Mouse (Mus musculus) lung, embryonic 14.5 days (tissue): Measurements from ENCODE around the gene Btg1. TPM values are rescaled to one million over a fixed set of nuclear protein-coding genes. Genes with fewer than 3 reads are reported as not detected.

Source experiments
- ATAC-seq: fragments of 200-750 bp; cut with Nextera tagmentation; 2 replicates; pipeline ENCODE4 v1.8.0; 2017; ENCODE audit warnings: mild to moderate bottlenecking, moderate TSS enrichment, moderate library complexity; ENCODE audit not compliant: insufficient read depth
- DNase-seq: peaks from one replicate; pipeline ENCODE4 v3.0.0-alpha.2; 2015
- H3K27ac ChIP-seq: fragments of 300-500 bp; sonication (generic); 2 replicates; pipeline ENCODE4 v1.5.1; 2014; ENCODE audit warnings: low read depth, mild to moderate bottlenecking, moderate library complexity
- H3K27me3 ChIP-seq: fragments of 300-500 bp; sonication (generic); 2 replicates; pipeline ENCODE4 v1.6.1; 2014; ENCODE audit warnings: low read length, control low read depth; ENCODE audit not compliant: insufficient read depth
- H3K36me3 ChIP-seq: fragments of 300-500 bp; sonication (generic); 2 replicates; pipeline ENCODE4 v1.6.1; 2014; ENCODE audit warnings: control low read depth; ENCODE audit not compliant: insufficient read depth
- H3K4me1 ChIP-seq: fragments of 300-500 bp; sonication (generic); 2 replicates; pipeline ENCODE4 v1.6.1; 2014; ENCODE audit warnings: antibody characterized with exemption, control low read depth; ENCODE audit not compliant: insufficient read depth
- H3K4me2 ChIP-seq: fragments of 300-500 bp; sonication (generic); 2 replicates; pipeline ENCODE4 v1.6.1; 2014; ENCODE audit warnings: mild to moderate bottlenecking
- H3K4me3 ChIP-seq: fragments of 300-500 bp; sonication (generic); 2 replicates; pipeline ENCODE4 v1.5.1; 2014; ENCODE audit warnings: low read depth, low read length
- H3K9ac ChIP-seq: fragments of 300-500 bp; sonication (generic); 2 replicates; pipeline ENCODE4 v1.6.1; 2014
- H3K9me3 ChIP-seq: fragments of 300-500 bp; sonication (generic); 2 replicates; pipeline ENCODE4 v1.6.1; 2016; ENCODE audit warnings: low read depth, low read length, control low read depth
- CTCF ChIP-seq: IDR thresholded peaks from 2 replicates; pipeline ENCODE4 v1.5.1; 2016; ENCODE audit warnings: antibody characterized with exemption, low read depth
- WGBS: fragments of 180-500 bp; shearing (Covaris S2); extraction: QIAGEN DNeasy Blood & Tissue Kit; methylation state at CpG from one replicate; pipeline ENCODE4 v1.1.7; 2014; 5-methylcytosine and 5-hydroxymethylcytosine counted together
- polyA plus RNA-seq: library from polyadenylated mRNA; unstranded; fragments of >200 nt; fragmentation: Nextera tagmentation; extraction: Ambion mirVana; gene quantifications from 2 replicates; pipeline ENCODE4 v1.2.1, GENCODE M21; 2014

Gene Btg1
- polyA plus RNA-seq, 1 experiment from 2014 or later, result 67.4 TPM

GRCm38 (mm10) chr10:96628913-96629199, 12.1 kb downstream of the Btg1 start:
- WGBS, result 72% methylated on average over 7 of the region's 7 CpGs
- ATAC-seq, result no peak
- H3K4me1 ChIP-seq, result 0 out of 2 replicates have a peak, but pooled peaks cover 5% of the 10 kb centered on the region

GRCm38 (mm10) chr10:96630110-96630509, 13.3 kb downstream of the Btg1 start:
- 67% methylated on average over 5 of the region's 5 CpGs for WGBS
- no peak overlapping the region for H3K4me3 ChIP-seq
- ATAC-seq, result no peak
- no peak overlapping the region for H3K27ac ChIP-seq
- DNase-seq, result no peak
- H3K36me3 ChIP-seq, result peaks cover 26% of the 10 kb centered on the region; the same call in 1 of the 2 replicates
- no peak for TF ChIP-seq CTCF
- H3K4me1 ChIP-seq, result peaks cover under 1% of the 10 kb centered on the region
- H3K4me2 ChIP-seq, result no peak overlapping the region
- no peaks in the 10 kb centered on the region for H3K9me3 ChIP-seq
- no peaks in the 10 kb centered on the region for H3K27me3 ChIP-seq
- no peak overlapping the region for H3K9ac ChIP-seq

More at GRCm38 (mm10) chr10:96628913-96629199, 12.1 kb downstream of the Btg1 start:
- Histone ChIP-seq H3K4me2 (no peak overlapping the region), H3K36me3 (peaks cover 34% of the 10 kb centered on the region), H3K9me3 (no peaks in the 10 kb centered on the region), H3K27me3 (no peaks in the 10 kb centered on the region), H3K9ac (no peak overlapping the region), H3K27ac (no peak overlapping the region), H3K4me3 (no peak overlapping the region)
- no peak for DNase-seq
- TF ChIP-seq CTCF, result no peak

GRCm38 (mm10) chr10:96631066-96631711, 14.4 kb downstream of the Btg1 start:
- no peak for TF ChIP-seq CTCF
- no peak overlapping the region for H3K4me2 ChIP-seq
- H3K4me3 ChIP-seq, result no peak overlapping the region
- no peaks in the 10 kb centered on the region for H3K27me3 ChIP-seq
- no peak overlapping the region for H3K27ac ChIP-seq
- DNase-seq (no peak), ATAC-seq (no peak)
- peaks cover 25% of the 10 kb centered on the region; the same call in 1 of the 2 replicates for H3K36me3 ChIP-seq
- no peak overlapping the region for H3K9ac ChIP-seq
- 51% methylated on average over 9 of the region's 9 CpGs for WGBS
- H3K4me1 ChIP-seq, result peaks cover 4% of the 10 kb centered on the region
- no peaks in the 10 kb centered on the region for H3K9me3 ChIP-seq

- no peak overlapping the region for H3K4me2 ChIP-seq
These were observed 15.7 kb downstream of the Btg1 start for GRCm38 (mm10) chr10:96632271-96633144.

GRCm38 (mm10) chr10:96633145-96633516, 16.3 kb downstream of the Btg1 start:
- Histone ChIP-seq H3K27me3 (no peaks in the 10 kb centered on the region), H3K36me3 (peaks cover 13% of the 10 kb centered on the region; the same call in 1 of the 2 replicates), H3K4me3 (no peak overlapping the region), H3K4me2 (no peak overlapping the region), H3K4me1 (peaks cover 4% of the 10 kb centered on the region), H3K27ac (no peak overlapping the region), H3K9me3 (no peaks in the 10 kb centered on the region), H3K9ac (no peak overlapping the region)
- ATAC-seq, result no peak
- WGBS, result 49% methylated on average over 4 of the region's 4 CpGs
- DNase-seq, result no peak
- TF ChIP-seq CTCF, result no peak

More at GRCm38 (mm10) chr10:96632271-96633144, 15.7 kb downstream of the Btg1 start:
- 63% methylated on average over 12 of the region's 12 CpGs for WGBS
- DNase-seq, result no peak
- H3K27ac ChIP-seq, result no peak overlapping the region
- no peaks in the 10 kb centered on the region for H3K9me3 ChIP-seq
- no peak overlapping the region for H3K4me3 ChIP-seq
- no peak for TF ChIP-seq CTCF
- H3K27me3 ChIP-seq, result no peaks in the 10 kb centered on the region
- H3K9ac ChIP-seq, result no peak overlapping the region
- H3K36me3 ChIP-seq, result peaks cover 14% of the 10 kb centered on the region; the same call in 1 of the 2 replicates
- peaks cover 4% of the 10 kb centered on the region for H3K4me1 ChIP-seq
- no peak for ATAC-seq

- TF ChIP-seq CTCF, result no peak
- Histone ChIP-seq H3K9me3 (no peaks in the 10 kb centered on the region), H3K27ac (peak overlapping the region; percentile 30; the same call in 1 of the 2 replicates), H3K4me2 (no peak overlapping the region), H3K27me3 (no peaks in the 10 kb centered on the region), H3K4me1 (peaks cover 4% of the 10 kb centered on the region), H3K4me3 (no peak overlapping the region), H3K9ac (no peak overlapping the region), H3K36me3 (no peaks in the 10 kb centered on the region)
- 7% methylated on average over 4 of the region's 4 CpGs for WGBS
- ATAC-seq, result peak; percentile 47; the same call in 1 of the 2 replicates
- peak; percentile 40 for DNase-seq
These were observed 18.7 kb downstream of the Btg1 start for GRCm38 (mm10) chr10:96635472-96635871.

- H3K4me3 ChIP-seq, result no peak overlapping the region
- ATAC-seq, result no peak
- H3K9ac ChIP-seq, result no peak overlapping the region
- 78% methylated on average over 2 of the region's 2 CpGs for WGBS
- H3K4me1 ChIP-seq, result peaks cover 13% of the 10 kb centered on the region
- no peaks in the 10 kb centered on the region for H3K9me3 ChIP-seq
- no peak overlapping the region for H3K4me2 ChIP-seq
- no peak for DNase-seq
- H3K27me3 ChIP-seq, result no peaks in the 10 kb centered on the region
- TF ChIP-seq CTCF, result no peak
- H3K36me3 ChIP-seq, result no peaks in the 10 kb centered on the region
- no peak overlapping the region for H3K27ac ChIP-seq
These were observed 21.7 kb downstream of the Btg1 start for GRCm38 (mm10) chr10:96638477-96638876.
